Mouse (Mus musculus): ENCODE measurements around the gene Wdr77.
"Not testable (repeated sequence)": the region's sequence is repeated elsewhere in the genome, so short reads cannot be mapped to it uniquely, and the experiment has no call there.

Wdr77 gene

DNA sequence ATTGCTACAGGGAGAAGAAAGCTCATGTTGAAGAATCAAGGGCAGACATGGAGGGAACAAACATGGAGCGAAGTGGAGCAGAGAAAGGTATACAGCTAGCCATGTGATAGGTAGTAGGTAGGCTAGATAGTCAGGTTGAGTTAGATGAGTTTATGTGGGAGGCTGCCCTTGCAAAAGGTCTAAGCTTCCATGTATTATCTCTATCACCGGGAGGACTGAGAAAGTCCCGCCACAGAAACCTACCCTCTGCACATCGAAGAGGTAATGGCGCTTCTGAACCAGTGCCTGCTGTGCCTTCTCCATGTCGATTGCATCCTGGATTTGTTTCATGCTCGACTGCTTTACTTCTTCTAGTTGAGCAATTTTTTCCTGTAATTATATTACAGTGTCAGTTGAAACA is 7.8 kb upstream of the Wdr77 start:
- no peak for DNase-seq (ENCODE audit: low spot score in 2 of 2)

DNA sequence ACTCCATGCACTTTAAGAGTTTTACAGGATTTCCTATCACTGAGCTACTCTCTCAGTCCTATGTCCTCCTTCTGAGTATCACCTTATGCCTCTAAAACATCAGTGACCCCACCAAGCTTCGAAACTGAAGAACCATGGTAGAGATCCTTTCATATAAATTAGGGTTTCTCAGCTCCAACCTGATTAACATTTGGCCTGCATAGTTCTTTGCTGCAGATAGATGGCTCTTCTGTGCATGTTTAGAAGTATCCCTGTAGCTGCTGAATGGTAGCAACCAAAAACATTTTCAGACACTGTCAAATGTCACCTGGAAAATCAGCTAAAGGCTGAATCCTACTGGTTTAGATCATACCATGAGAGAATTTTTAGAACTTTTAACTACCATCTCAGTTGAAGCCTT is 1.9 kb upstream of the Wdr77 start:
- no peak for DNase-seq (ENCODE audit: low spot score in 2 of 2)

DNA sequence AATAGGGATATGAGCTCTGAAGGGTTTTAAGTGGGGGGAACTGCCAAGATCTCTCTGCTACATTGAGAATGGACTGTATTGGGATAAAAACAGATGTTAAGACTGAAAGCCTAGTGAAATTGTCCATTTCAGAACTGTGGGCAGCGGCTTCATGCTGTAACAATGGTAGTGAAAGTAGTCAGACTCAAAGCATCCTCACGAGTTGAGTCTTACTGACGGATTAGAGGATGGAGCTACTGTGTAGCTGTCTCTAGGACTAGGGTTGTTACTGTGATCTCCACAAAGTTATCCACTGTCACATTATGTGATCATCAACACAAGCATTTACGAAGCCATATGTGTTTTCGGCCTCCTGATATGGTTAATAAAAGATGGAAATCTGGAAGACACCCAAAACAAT is 965 bp upstream of the Wdr77 start:
- DNase-seq (ENCODE audit: low spot score in 2 of 2), result no peak

DNA sequence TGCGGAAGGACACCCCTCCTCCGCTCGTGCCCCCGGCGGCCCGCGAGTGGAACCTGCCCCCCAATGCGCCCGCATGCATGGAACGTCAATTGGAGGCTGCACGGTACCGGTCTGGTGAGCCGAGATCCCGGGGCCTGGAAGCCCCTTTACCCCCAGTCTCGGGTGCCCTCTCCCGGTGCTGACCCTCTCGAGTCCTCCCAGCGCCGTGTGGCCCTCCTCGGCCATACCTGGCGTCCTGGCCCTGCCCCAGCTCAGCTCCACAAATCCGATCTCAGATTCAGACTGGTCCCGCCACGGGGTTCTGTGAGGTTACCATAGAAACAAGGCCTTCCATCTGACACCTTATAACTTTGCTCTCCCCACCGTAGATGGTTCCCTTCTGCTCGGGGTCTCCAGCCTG is 416 bp downstream of the Wdr77 start:
- DNase-seq (ENCODE audit: low spot score in 2 of 2), result no peak

DNA sequence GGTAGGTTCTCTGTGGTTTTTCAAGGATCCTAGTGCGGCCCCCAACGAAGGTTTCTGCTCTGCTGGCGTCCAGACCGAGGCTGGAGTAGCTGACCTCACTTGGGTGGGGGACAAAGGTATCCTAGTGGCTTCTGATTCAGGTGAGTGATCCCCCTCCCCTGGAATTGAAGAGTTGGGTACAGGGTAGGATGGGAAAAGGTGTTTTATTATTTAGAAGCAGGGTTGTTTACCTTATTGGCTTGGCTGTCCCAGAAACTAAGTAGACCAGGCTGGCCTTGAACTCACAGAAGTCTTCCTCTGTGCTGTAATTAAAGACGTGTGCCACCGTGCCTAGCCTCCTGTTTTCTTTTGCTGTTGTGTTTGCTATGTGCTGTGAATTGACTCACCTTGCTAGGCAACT is 830 bp downstream of the Wdr77 start, which contains the start of gene Atp5f1:
Gene Atp5f1 (minus strand): TSS at position 101 of the 400 bp plus-strand sequence.
- no peak for DNase-seq (ENCODE audit: low spot score in 2 of 2)

DNA sequence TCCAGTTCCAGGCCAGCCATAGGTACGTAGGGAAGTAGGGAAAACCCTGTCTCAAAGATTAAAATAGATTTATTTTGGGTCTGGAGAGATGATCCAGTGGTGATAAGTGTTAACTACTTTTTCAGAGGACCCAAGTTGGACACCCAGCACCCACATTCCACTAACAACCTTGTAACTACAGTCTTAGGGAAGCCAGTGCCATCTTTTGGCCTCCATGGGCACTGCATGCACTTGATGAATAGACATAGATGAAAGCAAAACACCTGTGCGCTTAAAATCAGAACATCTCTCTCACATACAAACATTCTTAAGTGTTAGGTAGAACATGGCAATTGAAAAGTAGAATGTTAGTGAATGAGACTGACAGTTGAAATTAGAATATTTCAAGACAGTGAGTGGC is 1.5 kb downstream of the Wdr77 start:
- no peak for DNase-seq (ENCODE audit: low spot score in 2 of 2)

DNA sequence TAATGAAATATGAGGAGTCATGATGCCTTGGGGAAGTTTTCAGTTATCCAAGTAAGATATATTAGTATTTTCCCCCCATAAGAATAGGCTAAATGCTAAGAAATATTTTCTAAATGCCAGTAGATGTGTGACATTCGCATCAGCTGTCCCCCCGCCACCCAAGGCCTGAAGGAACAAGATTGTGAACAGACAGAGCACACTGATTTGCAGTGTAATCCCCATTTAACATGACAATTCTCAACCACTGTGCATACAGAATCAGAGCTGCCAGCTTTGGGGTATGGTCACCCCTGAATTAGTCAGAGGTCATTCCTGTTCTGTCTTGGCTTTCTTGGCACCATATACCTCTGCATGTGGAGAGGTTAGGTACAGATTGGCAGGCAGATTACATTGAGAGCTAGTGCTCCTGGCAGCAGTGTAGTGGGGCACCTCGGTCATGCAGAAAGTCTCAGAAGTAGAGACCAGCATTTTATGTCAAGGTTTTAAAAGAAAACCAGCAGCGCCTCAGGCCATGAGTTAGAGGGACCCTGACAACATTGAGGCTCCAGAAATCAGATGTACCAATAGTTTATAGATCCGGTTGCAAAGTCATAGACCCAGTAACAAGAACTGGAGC is 12.8 kb downstream of the Wdr77 start:
- DNase-seq (ENCODE audit: low spot score in 2 of 2), result no peak

DNA sequence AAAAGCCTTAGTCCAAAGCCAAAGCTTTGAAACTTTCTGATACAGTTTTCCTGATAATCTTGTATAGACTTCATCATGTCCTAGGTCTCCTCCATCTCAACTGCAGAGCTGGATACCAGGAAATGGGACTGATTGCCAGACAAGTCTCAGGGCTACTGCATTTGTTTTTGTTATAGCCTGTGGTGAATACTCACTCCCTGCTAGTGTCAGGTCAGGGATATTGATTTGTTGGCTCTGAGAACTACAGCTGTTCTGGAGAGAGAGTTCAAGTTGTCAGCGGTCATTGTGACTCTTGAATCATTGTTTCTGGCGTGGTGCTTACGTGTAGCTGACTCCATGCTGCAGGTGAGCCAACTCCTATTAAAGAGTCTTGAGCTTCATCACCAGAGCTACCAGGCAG is 14.2 kb downstream of the Wdr77 start, which contains the start of gene Ovgp1:
Gene Ovgp1 (plus strand): TSS at position 301 of the 400 bp plus-strand sequence.
- no peak for DNase-seq (ENCODE audit: low spot score in 2 of 2)

DNA sequence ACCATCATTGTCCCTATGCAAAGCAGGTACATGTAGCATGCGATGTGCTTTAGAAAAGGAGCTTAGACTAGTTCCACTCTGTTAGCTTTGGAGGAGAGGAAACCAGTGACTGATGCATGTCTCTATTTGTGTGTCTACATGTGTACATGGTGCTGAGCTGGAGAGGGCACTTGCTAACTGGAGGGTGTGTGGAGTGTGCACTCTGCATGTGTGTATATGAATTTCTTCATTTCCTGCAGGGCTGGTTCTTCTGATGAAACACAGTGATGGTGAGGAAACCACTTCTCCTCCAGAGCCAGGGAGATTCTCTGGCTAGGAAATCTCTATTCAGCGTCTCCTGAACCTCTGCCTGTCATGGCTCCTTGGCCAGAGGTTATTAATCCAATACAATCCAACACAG is 15.0 kb downstream of the Wdr77 start:
- no peak for DNase-seq (ENCODE audit: low spot score in 2 of 2)

DNA sequence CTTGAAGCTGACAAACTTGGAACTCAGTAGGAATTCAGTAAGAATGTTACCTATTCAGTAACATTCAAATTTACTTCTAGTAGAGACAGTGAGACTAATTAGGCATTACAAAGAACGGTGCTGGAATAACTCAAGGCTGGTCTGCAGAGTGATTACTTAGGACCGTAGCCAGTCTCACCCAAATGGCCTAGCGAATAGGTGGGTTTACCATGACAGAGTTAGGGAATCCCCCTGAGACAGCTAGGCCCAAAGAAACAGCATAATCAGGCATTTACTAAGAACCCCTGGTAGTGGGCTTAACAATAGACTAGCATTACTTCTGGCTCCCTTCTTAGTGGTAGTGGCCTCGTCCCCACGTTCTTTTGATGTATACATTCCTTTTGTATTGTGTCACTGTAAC is 30.4 kb downstream of the Wdr77 start:
- not testable (repeated sequence) for DNase-seq (ENCODE audit: low spot score in 2 of 2)

DNA sequence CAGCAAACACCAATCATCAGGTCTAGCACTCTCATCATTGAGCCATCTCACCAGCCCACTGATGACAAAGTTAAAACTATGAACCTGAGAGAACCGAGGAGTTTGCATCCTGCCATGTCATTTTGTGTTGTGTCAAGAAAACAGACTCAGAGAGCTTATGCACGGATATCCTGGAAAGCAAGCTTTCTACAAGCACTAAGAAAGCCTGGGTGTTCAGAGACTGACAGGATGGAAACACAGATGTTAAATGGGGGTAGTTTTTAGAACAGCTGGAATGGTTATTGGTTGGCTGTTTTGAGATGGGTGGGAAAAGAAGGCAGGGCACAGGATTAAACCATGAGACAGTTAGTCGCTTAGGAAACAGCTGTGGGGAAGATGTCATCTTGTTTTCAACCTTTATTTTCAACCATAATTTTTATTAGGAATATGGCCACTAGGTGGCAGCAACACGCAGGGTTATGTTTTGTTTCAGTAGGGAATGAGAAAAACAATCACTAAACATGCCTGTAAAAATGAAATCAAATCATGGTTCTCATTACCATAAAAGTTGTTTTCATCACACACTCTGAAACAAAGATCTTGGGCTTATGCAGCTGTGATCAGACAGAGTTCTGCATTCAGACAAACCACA is 32.6 kb downstream of the Wdr77 start:
- DNase-seq (ENCODE audit: low spot score in 2 of 2), result no peak

DNA sequence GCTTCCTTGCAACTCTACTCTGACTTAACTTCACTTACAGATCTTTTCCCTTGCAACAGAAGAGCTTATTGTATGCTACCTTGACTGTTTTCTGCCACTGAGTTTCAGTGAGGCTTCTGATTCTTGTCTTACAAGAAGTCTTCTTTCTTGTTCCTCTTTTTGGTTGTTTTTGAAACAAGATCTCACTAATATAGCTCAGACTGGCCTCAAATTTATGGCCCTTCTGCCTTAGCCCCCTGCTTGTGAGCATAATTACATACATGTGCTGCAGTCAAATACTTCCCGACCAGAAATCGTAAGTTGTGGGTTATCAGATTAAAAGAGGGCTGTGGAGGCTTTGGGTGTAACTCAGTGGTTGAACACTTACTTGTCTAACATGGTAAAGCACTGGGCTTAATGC is 35.6 kb downstream of the Wdr77 start:
- DNase-seq (ENCODE audit: low spot score in 2 of 2), result no peak

DNA sequence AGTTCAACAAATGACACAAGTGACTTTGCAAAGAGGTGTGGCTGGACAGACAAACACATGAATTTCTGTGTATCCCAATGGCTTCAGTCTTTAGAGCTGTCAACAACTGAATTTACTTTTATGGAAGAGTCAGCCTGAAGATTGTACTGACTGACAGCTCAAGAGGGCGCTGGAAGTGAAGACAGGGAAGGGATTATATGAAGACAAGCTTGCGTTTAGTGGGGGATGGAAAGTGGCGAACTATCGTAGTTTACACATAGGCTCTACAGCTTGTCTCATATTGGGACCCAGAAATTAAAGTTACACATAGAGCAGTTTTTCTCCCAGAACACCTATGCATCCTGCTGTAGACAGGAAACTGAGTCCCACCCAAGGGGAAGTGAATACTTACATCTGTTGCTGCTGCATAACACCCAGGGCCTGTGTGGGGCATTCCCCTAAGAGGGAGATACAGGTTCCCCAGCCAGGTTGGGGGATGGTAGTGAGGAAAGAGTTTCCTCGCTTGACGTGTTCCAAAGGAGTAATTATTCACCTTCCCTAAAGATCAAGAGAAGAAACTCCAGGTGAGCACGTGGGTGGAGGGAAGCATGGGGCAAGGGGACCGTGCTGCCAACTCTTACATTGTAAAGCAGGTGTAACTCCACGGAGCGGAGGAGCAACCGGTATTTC is 41.7 kb downstream of the Wdr77 start:
- DNase-seq (ENCODE audit: low spot score in 2 of 2), result no peak

DNA sequence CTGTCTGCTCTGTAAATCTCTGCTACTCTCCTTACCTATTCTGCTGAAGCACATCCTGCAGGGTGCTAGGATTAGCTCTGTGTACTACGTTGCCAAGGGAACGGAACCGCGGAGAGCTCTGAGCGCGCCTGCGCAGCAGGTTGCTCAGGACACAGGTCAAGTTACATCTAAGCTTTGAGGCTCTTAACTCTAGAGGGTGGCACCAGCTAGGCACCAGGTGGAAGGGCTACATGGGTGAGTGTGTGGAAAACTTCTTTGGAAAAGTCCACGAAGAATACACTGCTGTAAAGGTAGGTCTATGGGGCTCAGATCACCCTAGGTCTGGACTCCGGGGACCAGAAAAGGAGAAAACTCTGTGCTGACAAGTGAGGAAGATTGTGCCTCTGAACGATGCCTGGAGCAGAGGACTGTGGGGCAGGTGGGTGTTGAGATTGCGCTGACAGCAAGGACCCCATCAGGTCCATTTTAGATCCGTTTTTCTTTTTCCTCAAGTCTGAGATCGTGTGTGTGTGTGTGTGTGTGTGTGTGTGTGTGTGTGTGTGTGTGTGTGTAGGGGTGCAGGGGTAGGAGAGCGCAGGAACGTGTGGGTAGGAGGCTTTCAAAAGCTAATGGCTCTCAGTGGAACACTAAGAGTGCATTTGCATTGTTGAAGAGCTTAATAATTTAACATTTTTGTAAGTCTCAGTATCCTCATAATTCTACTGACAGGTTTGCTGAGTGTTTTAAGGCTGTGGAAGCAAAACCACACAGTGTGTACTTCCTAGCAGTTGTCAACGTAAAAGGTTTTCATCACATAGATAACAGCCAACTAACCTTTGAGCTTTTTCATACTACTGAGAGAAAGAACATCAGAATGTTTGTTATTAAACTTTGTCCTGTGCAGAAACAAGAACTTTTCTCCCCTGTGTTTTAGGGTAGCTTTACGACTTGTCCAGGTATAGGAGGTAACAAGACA is 42.5 kb downstream of the Wdr77 start:
- peak in 1 of 2 experiments; percentile 32 for DNase-seq (ENCODE audit: low spot score in 2 of 2)

DNA sequence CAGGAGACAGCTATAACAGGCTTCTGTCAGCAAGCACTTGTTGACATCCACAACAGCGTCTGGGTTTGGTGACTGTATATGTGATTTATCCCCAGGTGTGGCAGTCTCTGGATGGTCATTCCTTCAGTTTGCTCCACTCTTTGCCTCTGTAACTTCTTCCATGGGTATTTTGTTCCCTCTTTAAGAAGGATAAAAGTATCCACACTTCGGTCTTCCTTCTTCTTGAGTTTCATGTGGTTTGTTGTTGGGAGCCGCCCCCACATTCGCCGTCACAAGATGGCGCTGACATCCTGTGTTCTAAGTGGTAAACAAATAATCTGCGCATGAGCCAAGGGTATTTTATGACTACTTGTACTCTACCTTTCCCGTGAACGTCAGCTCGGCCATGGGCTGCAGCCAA is 44.2 kb downstream of the Wdr77 start:
- DNase-seq (ENCODE audit: low spot score in 2 of 2), result not testable (repeated sequence)

DNA sequence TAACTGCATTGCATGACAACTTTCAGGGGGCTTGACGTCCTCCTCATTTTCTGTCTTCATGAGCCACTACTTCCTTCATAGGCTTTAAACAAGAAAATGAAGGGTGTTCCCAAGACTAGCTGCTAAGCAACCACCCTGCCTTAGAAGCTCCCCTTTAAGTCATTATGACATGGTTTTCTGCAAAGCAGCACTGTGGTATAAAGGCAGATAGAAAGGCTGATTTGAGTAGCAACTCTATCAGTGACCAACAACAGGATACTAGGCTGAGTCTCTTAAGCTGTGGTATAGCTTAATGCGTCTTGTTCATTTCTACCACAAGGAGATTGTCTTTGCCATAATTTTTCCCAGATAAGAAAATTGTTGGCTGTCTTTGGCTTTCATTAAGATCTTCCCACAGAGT is 55.4 kb downstream of the Wdr77 start, which contains the start of gene Pifo:
Gene Pifo (minus strand): TSS at position 101 of the 400 bp plus-strand sequence.
- no peak for DNase-seq (ENCODE audit: low spot score in 2 of 2)
